Mouse (Mus musculus) forebrain, embryonic 11.5 days (tissue): ENCODE measurements around the gene Prkacb. TPM values are rescaled to one million over a fixed set of nuclear protein-coding genes. Genes with fewer than 3 reads are reported as not detected.

Source experiments
- ATAC-seq: fragments of 200-750 bp; cut with Nextera tagmentation; replicated peaks from 2 replicates; pipeline ENCODE4 v1.8.0; 2017; ENCODE audit warnings: moderate TSS enrichment; ENCODE audit not compliant: low FRiP score
- DNase-seq: peaks from one replicate; pipeline ENCODE4 v3.0.0-alpha.2; 2017; ENCODE audit warnings: low spot score
- H3K27ac ChIP-seq: fragments of 300-500 bp; sonication (generic); 2 replicates; pipeline ENCODE4 v1.5.1; 2014; ENCODE audit warnings: low read depth, low read length
- H3K27me3 ChIP-seq: fragments of 300-500 bp; sonication (generic); 2 replicates; pipeline ENCODE4 v1.6.1; 2014; ENCODE audit warnings: mild to moderate bottlenecking, low read length, mixed read lengths; ENCODE audit not compliant: control insufficient read depth, insufficient read depth
- H3K36me3 ChIP-seq: fragments of 300-500 bp; sonication (generic); 2 replicates; pipeline ENCODE4 v1.6.1; 2014; ENCODE audit warnings: mild to moderate bottlenecking, low read length, moderate library complexity, mixed read lengths; ENCODE audit not compliant: control insufficient read depth, insufficient read depth
- H3K4me1 ChIP-seq: fragments of 300-500 bp; sonication (generic); replicated peaks from 2 replicates; pipeline ENCODE4 v1.6.1; 2014; ENCODE audit warnings: low read length, mixed read lengths; ENCODE audit not compliant: control insufficient read depth, insufficient read depth
- H3K4me2 ChIP-seq: fragments of 300-500 bp; sonication (generic); 2 replicates; pipeline ENCODE4 v1.6.1; 2014; ENCODE audit warnings: low read depth, mild to moderate bottlenecking, low read length, moderate library complexity, mixed read lengths; ENCODE audit not compliant: severe bottlenecking
- H3K4me3 ChIP-seq: fragments of 300-500 bp; sonication (generic); 2 replicates; pipeline ENCODE4 v1.5.1; 2014; ENCODE audit warnings: low read depth, low read length
- H3K9ac ChIP-seq: fragments of 300-500 bp; sonication (generic); 2 replicates; pipeline ENCODE4 v1.6.1; 2014; ENCODE audit warnings: low read length
- H3K9me3 ChIP-seq: fragments of 300-500 bp; sonication (generic); 2 replicates; pipeline ENCODE4 v1.6.1; 2016; ENCODE audit warnings: low read length, mixed read lengths; ENCODE audit not compliant: control insufficient read depth
- WGBS: fragments of 180-500 bp; shearing (Covaris S2); extraction: QIAGEN DNeasy Blood & Tissue Kit; methylation state at CpG from one replicate; pipeline ENCODE4 v1.1.7; 2014; 5-methylcytosine and 5-hydroxymethylcytosine counted together
- polyA plus RNA-seq: library from polyadenylated mRNA; unstranded; fragments of >200 nt; fragmentation: Nextera tagmentation; extraction: Ambion mirVana; gene quantifications from 2 replicates; pipeline ENCODE4 v1.2.1, GENCODE M21; 2014

Prkacb gene
- polyA plus RNA-seq, 1 experiment from 2014 or later: 75.3 TPM

- Histone ChIP-seq H3K4me2 (no peak overlapping the region), H3K27me3 (no peaks in the 10 kb centered on the region), H3K4me3 (no peak overlapping the region), H3K27ac (no peak overlapping the region), H3K36me3 (no peaks in the 10 kb centered on the region), H3K9me3 (no peaks in the 10 kb centered on the region), H3K9ac (no peak overlapping the region), H3K4me1 (no peaks in the 10 kb centered on the region)
- 66% methylated on average over 6 of the region's 6 CpGs for WGBS
- DNase-seq (no peak), ATAC-seq (no peak)
Observed at GRCm38 (mm10) chr3:146843470-146843869, 30.7 kb upstream of the Prkacb start.

- WGBS: 76% methylated on average over 3 of the region's 3 CpGs
- no peak overlapping the region for H3K4me2 ChIP-seq
- H3K27ac ChIP-seq: no peak overlapping the region
- no peak overlapping the region for H3K4me3 ChIP-seq
- no peaks in the 10 kb centered on the region for H3K4me1 ChIP-seq
- no peak overlapping the region for H3K9ac ChIP-seq
- no peaks in the 10 kb centered on the region for H3K27me3 ChIP-seq
- DNase-seq (no peak), ATAC-seq (no peak)
- H3K36me3 ChIP-seq: no peaks in the 10 kb centered on the region
- no peaks in the 10 kb centered on the region for H3K9me3 ChIP-seq
Observed at GRCm38 (mm10) chr3:146842766-146843165, 30.0 kb upstream of the Prkacb start.

GRCm38 (mm10) chr3:146820718-146821117 lies 7.9 kb upstream of the Prkacb start:
- WGBS: 90% methylated on average over 4 of the region's 4 CpGs
- no peaks in the 10 kb centered on the region for H3K36me3 ChIP-seq
- ATAC-seq: no peak
- no peaks in the 10 kb centered on the region for H3K9me3 ChIP-seq
- H3K27ac ChIP-seq: no peak overlapping the region
- DNase-seq: no peak
- H3K9ac ChIP-seq: no peak overlapping the region
- no peak overlapping the region for H3K4me3 ChIP-seq
- no peaks in the 10 kb centered on the region for H3K4me1 ChIP-seq
- H3K4me2 ChIP-seq: no peak overlapping the region
- H3K27me3 ChIP-seq: no peaks in the 10 kb centered on the region

- H3K4me3 ChIP-seq: peak overlapping the region; percentile 92
- no peak overlapping the region for H3K27ac ChIP-seq
- peak overlapping the region; percentile 79 for H3K4me2 ChIP-seq
- ATAC-seq (no peak), DNase-seq (no peak)
- no peaks in the 10 kb centered on the region for H3K36me3 ChIP-seq
- 66% methylated on average over 7 of the region's 7 CpGs for WGBS
- no peaks in the 10 kb centered on the region for H3K9me3 ChIP-seq
- no peaks in the 10 kb centered on the region for H3K27me3 ChIP-seq
- peak overlapping the region; percentile 91 for H3K9ac ChIP-seq
- H3K4me1 ChIP-seq: 0 out of 2 replicates have a peak, but pooled peaks cover 2% of the 10 kb centered on the region
Observed at GRCm38 (mm10) chr3:146813624-146814023, 834 bp upstream of the Prkacb start.

- no peaks in the 10 kb centered on the region for H3K27me3 ChIP-seq
Observed at GRCm38 (mm10) chr3:146812041-146812878, 530 bp downstream of the Prkacb start.

GRCm38 (mm10) chr3:146793554-146794257 lies 19.1 kb downstream of the Prkacb start:
- ATAC-seq: no peak
- no peaks in the 10 kb centered on the region for H3K36me3 ChIP-seq
- H3K27ac ChIP-seq: no peak overlapping the region
- no peaks in the 10 kb centered on the region for H3K4me1 ChIP-seq
- H3K4me3 ChIP-seq: no peak overlapping the region
- no peak overlapping the region for H3K9ac ChIP-seq
- 90% methylated on average over 12 of the region's 12 CpGs for WGBS
- no peaks in the 10 kb centered on the region for H3K9me3 ChIP-seq
- DNase-seq: no peak
- no peaks in the 10 kb centered on the region for H3K27me3 ChIP-seq
- no peak overlapping the region for H3K4me2 ChIP-seq

More at GRCm38 (mm10) chr3:146812041-146812878, 530 bp downstream of the Prkacb start:
- H3K4me2 ChIP-seq: peak overlapping the region; percentile 63
- 1% methylated on average over 28 of the region's 60 CpGs for WGBS
- H3K4me3 ChIP-seq: peak overlapping the region; percentile 92
- 0 out of 2 replicates have a peak, but pooled peaks cover 2% of the 10 kb centered on the region for H3K4me1 ChIP-seq
- H3K9me3 ChIP-seq: no peaks in the 10 kb centered on the region
- peak; percentile 80 for ATAC-seq
- peak; percentile 72 for DNase-seq
- H3K27ac ChIP-seq: peak overlapping the region; percentile 63; the same call in 1 of the 2 replicates
- peak overlapping the region; percentile 91 for H3K9ac ChIP-seq
- no peaks in the 10 kb centered on the region for H3K36me3 ChIP-seq

GRCm38 (mm10) chr3:146792144-146792748 lies 20.5 kb downstream of the Prkacb start:
- Histone ChIP-seq H3K4me3 (no peak overlapping the region), H3K27ac (no peak overlapping the region), H3K9me3 (no peaks in the 10 kb centered on the region), H3K4me2 (no peak overlapping the region), H3K27me3 (no peaks in the 10 kb centered on the region), H3K9ac (no peak overlapping the region), H3K4me1 (no peaks in the 10 kb centered on the region), H3K36me3 (no peaks in the 10 kb centered on the region)
- DNase-seq (no peak), ATAC-seq (no peak)
- 89% methylated on average over 3 of the region's 3 CpGs for WGBS

- H3K9ac ChIP-seq: no peak overlapping the region
- no peaks in the 10 kb centered on the region for H3K27me3 ChIP-seq
- WGBS: 82% methylated on average over 3 of the region's 3 CpGs
- ATAC-seq: no peak
- H3K4me3 ChIP-seq: no peak overlapping the region
- H3K27ac ChIP-seq: no peak overlapping the region
- H3K9me3 ChIP-seq: no peaks in the 10 kb centered on the region
- H3K4me2 ChIP-seq: no peak overlapping the region
- DNase-seq: no peak
- no peaks in the 10 kb centered on the region for H3K36me3 ChIP-seq
- H3K4me1 ChIP-seq: no peaks in the 10 kb centered on the region; the same call in 1 of the 2 replicates
Observed at GRCm38 (mm10) chr3:146784233-146784632, 28.6 kb downstream of the Prkacb start.
